Mouse (Mus musculus) cerebellum, adult 2 months (tissue): ENCODE data around the gene Ccnq.

Experiments used
- CTCF ChIP-seq: fragments of 200-500 bp; IDR thresholded peaks from 2 replicates; pipeline ENCODE4 v1.5.1; 2011; ENCODE audit warnings: low read depth, mild to moderate bottlenecking, control low read depth, low read length, moderate library complexity, borderline replicate concordance; ENCODE audit not compliant: insufficient read depth
- POLR2A ChIP-seq: fragments of 200-500 bp; IDR thresholded peaks from 2 replicates; pipeline ENCODE4 v1.6.1; 2011; ENCODE audit warnings: low read length, control low read depth, borderline replicate concordance; ENCODE audit not compliant: insufficient read depth

DNA sequence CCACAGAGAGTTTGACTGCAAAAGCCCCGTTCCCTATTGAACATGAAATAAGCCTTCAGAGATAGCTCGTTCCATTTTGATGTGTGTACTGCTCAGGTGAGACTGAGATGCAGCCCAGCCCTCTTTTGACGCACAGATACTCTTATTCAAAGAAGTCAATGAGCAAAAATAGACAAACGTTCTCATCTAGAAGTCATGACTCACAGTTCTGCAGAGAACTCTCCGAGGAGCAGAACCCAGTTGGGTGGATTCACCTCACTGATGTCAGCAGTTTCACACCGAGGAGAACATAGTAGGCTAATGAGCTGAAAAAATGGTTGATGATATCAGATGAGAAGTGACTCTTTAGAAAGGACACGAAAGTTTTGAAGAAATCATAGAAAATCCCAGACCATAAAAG lies 5.3 kb downstream of the Ccnq start:
- no peak for TF ChIP-seq CTCF
- TF ChIP-seq POLR2A: no peak
